Mouse (Mus musculus) retina, adult 2 months (tissue): ENCODE measurements around the gene Ankrd34c.
A peak's percentile ranks its signal among the peaks of the same experiment; 100 is the strongest.

Experiments used
- DNase-seq: peaks from one replicate; pipeline ENCODE4 v3.0.0-alpha.2; 2012; ENCODE audit warnings: low read depth, low spot score

Ankrd34c gene

DNA sequence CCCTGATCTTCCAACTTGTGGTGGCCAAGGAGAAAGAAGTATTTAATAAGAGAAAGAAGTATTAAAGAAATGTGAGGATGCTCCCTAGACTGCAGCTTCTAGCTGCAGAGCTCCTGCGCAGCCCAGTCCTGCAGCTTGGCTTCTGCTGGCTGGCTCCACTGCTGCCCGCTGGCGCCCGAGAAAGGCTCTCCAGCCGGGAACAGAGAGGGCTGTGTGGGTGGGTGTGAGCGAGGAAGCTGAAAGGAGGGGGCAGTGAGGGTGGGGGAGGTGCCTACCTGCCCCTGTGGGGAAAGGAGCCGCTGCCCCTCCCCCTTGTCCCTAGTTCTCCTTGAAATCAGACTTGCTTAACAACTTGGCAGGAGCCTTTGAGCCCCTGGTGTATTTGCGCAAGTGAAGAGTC lies at the start of gene Ankrd34c:
Gene Ankrd34c, minus strand, starts transcription at position 181 of the 400 bp plus-strand sequence.
- no peak for DNase-seq

GRCm38 (mm10) chr9:89787532-89787931 lies 49.3 kb upstream of the Ankrd34c start:
- no peak for DNase-seq

DNA sequence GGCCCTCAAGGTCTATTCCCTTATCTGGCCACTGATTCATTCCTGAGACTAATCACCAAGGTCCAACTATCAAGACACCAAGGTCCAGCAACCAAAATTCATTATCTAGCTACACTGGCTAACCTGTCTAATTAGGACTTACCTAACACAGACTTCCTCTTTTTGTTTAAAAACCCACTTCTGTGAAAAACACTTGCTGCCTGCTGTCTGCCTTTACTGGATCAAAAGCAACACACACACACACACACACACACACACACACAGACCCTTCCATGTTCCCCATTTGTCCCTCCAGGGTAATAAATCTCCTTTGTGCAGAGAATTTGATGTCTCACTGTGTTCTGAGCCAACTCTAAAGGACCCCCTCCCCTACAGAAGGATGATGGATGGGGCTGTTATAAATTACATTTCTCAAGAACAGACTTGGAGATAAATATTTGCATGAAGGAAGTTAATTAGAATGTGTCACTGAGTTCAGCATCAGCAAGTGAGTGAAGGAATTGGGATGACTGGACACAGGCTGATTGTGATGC lies 43.2 kb upstream of the Ankrd34c start:
- DNase-seq: no peak

- no peak for DNase-seq
These were observed 41.0 kb upstream of the Ankrd34c start for GRCm38 (mm10) chr9:89779237-89779636.

DNA sequence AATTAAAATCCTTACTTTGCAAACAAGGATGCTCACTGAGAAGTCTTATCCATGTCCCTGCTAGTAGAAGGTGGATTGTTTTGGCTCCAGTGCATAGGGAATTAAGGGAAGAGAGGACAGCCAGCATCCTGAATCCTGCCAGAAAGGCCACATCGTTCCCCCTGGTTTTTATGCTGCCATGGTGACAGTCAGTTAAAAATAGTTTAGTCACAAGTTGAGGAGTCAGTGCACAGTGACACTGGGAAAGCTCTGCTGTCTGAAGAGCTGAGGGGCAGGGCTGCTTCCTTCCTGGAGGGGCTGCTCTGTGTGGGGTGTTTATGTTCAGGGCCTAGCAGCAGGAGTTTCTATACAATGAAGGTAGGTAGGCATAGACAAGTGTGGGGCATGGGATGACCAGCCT lies 32.9 kb upstream of the Ankrd34c start:
- peak; percentile 11 for DNase-seq

GRCm38 (mm10) chr9:89762017-89762416 lies 23.7 kb upstream of the Ankrd34c start:
- DNase-seq: no peak

GRCm38 (mm10) chr9:89758569-89758968 lies 20.3 kb upstream of the Ankrd34c start:
- no peak for DNase-seq

DNA sequence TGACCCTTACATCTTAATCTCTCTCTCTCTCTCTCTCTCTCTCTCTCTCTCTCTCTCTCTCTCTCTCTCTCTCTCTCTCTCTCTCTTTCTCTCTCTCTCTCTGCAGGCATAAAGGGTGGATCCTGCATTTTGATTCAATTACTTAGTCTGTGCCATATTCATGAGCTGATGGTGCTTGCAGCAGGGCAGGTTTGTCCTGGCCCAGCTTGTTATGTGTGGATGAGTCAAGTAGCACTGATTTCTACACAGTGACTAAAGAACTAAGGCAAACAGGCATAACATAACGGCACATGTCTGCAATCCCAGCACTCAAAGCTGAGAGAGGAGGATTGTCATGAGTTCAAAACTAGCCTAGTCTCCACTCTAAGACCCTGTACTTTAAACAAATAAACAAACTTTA lies 19.9 kb upstream of the Ankrd34c start:
- DNase-seq: no peak

GRCm38 (mm10) chr9:89757571-89757970 lies 19.3 kb upstream of the Ankrd34c start:
- no peak for DNase-seq

DNA sequence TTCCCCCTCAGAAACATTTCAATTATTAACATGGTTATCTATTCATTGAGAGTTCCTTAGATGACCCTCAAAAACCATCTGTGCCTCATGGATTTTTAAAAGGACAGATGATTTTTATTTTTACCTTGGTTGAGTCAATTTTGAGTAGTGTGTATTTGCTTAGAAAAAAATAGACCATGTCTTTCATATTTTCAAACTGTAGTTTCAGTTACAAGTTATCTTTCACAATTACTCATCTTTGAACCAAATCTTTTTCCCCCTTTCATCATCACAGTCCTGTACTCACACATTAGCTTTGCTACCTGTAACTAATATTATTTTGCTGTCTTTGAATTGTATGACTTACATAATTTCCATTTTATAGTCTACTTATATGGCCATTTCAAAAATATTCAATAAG lies 1.8 kb upstream of the Ankrd34c start:
- DNase-seq: no peak

- DNase-seq: no peak
These were observed 387 bp downstream of the Ankrd34c start for GRCm38 (mm10) chr9:89737888-89738287.

- DNase-seq: no peak
These were observed 1.2 kb downstream of the Ankrd34c start for GRCm38 (mm10) chr9:89736932-89737705.

- no peak for DNase-seq
These were observed 31.4 kb downstream of the Ankrd34c start for GRCm38 (mm10) chr9:89706906-89707305.

- no peak for DNase-seq
These were observed 33.1 kb downstream of the Ankrd34c start for GRCm38 (mm10) chr9:89705197-89705533.

- peak; percentile 78 for DNase-seq
These were observed 33.7 kb downstream of the Ankrd34c start, which contains the start of gene Tmed3 for GRCm38 (mm10) chr9:89704265-89705196. Tmed3 (minus strand) TSS chr9:89705068.

DNA sequence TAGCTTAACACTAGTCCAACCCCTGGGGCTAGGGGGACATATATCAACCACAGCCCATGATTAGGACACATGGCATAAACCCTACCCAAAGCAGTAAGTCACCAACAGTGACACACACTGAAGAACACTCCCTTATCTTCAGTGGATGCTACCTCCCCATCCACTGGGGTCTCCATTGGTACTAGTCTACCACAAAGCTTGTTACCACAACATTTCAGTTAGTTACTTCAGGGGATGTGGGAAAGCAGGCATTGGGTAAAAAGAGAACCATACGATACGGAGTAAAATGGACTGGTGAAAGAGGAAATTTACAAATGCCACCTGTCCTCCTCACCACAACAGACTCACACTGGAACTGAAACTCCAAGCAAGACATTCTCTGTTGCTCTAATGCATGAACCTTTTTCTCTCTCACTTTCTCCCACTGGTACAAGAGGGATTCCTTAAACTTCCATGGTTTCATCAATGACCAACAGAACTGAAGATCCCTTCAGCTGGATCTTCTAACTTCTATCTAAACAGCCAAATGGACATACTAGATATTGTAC lies 37.3 kb downstream of the Ankrd34c start:
- no peak for DNase-seq

DNA sequence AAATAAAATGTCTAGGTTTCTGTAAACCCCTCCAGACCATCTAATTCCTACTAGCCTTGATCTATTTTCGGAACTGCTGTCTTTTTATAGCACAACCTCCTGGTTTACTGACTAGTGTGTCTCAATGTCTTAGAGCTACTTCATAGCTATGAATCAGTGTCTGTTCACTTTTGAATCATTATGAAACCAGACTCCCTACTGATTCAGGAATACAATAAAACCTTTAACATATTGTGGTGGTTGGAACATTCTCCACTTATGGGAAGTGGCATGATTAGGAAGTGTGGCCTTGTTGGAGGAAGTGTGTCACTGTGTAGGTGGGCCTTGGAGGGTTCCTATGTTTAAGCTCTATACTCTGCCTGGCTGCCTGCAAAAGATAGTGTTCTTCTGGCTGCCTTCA lies 43.1 kb downstream of the Ankrd34c start:
- DNase-seq: no peak

- DNase-seq: no peak
These were observed 44.6 kb downstream of the Ankrd34c start for GRCm38 (mm10) chr9:89693670-89694069.

DNA sequence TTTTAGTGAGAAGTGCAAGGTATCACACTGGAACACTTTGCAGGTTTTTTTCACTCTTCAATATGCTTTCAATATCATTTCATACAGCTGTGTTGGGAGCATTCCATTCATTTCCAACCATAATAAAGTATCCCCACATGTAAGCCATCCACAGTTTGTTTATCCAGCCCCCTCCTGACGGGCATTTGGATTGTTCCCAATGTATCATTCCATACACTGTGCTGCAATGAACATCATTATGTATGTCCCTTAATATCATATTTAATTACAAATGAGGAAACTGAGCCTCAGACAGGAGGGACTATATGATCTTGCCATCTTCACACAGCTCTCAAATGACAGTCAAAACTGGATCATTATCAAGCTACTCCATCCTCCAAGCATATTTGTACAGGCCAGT lies 49.1 kb downstream of the Ankrd34c start:
- no peak for DNase-seq

GRCm38 (mm10) chr9:89687503-89688226 lies 50.6 kb downstream of the Ankrd34c start:
- no peak for DNase-seq

- DNase-seq: no peak
These were observed 52.0 kb downstream of the Ankrd34c start for GRCm38 (mm10) chr9:89686262-89686661.
